Mouse (Mus musculus) lung, adult 2 months (tissue): Measurements from ENCODE around the gene Hexa.

Experiments used
- CTCF ChIP-seq: fragments of 200-500 bp; IDR thresholded peaks from 2 replicates; pipeline ENCODE4 v1.5.1; 2011; ENCODE audit warnings: mild to moderate bottlenecking, low read length, control low read depth; ENCODE audit not compliant: insufficient read depth
- POLR2A ChIP-seq: fragments of 200-500 bp; IDR thresholded peaks from 2 replicates; pipeline ENCODE4 v1.6.1; 2011; ENCODE audit warnings: low read depth, mild to moderate bottlenecking, control low read depth, low read length, borderline replicate concordance; ENCODE audit errors: extremely low read depth

- TF ChIP-seq POLR2A (no peak), CTCF (no peak)
Measured at GRCm38 (mm10) chr9:59547869-59548268, 8.5 kb downstream of the Hexa start.
